Mouse (Mus musculus): ENCODE results near the gene Map2k5.
A peak's percentile ranks its signal among the peaks of the same experiment; 100 is the strongest.

The Map2k5 gene

DNA sequence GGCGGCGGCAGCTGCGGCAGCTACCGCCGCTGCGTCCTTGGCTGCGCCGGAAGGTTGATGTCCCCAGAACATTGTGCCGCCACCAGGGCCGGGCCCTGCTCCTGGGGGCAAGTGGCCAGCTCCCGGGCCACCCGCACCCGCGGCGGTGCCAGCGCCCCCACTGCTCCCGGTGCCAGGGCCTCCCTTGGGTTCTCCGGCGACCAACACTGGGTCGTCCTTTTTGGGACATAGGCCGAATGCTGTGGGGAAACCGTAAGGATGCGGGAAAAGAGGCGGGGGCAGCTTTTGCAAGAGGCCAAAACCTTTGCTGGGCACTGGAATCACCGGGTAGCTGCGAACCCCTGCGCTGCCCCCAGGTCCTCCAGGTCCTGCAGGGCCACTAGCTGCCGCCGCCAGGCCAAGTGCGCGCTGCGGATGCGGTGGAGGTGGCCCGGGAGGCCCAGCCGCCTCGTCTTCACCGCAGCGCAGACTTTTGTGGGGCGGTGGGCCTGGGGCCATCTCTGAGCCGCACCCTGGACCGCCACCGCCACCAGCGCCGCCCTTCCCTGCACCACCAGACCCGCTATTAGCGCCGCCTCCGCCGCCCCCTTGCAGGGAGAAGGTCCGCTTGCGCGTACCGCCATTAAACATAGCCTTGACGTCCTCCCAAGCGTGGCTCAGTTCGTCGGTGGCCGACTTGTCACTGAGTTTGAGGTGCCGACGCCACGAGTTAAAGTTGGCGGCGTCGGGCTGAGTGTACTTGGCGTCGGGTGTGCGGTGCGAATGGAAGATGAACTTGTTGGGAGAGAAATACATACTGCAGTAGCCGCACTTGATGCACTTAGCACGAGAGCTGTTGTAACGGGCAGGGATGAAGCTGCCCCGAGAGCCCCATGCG is 232.2 kb downstream of the Map2k5 start:
- DNase-seq (ENCODE audit: low spot score): no peak

DNA sequence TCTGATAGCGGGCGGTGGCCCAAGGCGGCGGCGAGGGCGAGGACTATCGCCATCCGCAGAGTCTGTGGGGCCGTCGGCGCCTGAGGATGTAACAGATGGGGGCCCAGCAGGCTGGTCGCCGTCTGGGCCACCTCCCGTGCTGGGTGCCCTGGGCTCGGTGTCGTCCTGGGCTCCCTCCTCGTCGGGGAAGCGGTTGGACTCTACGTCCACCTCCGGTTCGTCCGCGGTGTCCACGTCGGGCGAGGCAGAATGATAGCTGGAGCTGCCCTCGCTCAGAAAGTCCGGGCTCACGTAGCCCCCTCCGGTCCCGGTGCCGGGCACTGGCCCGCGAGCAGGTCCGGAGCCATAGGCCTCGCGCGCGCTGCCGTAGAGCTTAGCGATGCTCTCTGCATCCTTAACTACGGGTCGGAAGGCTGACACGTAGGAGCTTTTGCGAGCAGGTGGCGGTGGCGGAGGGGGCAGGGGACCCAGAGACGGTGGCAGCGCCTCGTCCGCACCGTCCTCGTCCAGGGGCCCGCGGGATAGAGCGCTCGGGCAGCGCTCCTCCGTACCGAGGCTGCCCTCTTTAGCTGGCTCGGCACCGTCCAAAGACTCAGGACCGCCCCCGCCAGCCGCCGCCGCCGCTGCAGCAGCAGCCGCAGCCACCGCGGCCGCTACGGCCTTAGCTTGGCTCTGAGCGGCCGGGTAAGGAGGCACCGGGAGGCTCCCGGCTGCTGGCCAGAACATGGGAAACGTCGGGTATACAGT is 233.0 kb downstream of the Map2k5 start:
- DNase-seq (ENCODE audit: low spot score): no peak

DNA sequence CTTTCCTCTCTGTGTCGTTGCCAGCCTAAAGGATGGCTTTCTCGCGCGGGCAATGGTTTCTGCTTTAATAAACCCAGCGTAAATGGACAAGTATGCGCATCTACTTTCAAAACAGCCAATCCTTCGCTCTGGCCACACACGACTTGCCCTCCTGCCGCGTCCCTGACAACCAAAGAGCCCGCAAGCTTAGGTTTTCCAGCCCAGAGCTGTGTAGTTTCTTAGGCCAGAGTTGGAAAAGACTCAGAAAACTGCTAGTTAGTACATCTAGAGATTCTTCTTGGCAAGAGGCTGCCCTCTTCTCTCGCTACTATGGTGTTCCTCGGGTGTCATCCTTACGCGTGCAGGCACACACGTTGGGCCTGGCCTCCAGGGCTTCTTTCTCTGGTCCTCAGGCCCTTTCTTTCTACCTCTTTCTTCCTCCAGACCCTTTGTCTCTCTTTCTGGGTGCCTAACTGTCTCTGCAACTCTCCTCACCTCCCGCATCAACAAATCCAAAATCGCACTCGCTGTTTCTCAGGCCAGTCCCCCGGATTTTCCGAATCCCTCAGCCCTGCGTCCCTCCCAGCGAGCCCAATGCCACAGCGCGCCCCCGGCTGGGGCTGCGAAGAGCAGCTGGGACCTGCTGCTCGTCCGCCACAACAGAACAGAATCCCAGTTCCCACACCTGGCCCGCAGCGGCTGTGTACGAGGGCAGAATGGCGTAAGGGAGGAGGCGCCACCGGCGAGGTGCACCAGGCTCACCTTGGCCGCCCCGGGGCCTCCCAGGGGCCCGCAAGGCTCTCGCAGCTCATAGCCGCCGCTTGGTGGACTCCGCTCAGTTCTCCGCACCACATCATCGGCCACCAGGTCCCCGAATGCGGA is 233.8 kb downstream of the Map2k5 start:
- DNase-seq (ENCODE audit: low spot score): no peak

DNA sequence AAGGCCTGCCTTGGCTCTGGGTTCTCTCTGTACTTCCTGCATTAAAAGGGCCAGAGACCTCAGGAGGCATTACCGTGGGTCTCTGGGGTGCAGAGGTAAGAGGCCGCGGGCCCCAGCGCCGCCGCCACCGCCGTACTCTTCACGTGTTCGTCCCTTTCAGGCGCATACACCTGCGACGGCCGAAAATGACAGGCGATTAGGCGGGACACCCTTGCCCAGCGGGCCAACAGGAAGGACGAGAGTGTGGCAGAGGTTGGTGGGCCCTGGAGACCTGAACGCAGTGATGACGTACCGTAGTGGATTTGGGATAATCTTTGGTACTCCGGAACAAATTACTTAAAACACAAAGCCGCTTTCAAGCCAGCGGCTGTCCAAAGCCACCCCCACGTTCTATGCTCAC is 234.5 kb downstream of the Map2k5 start:
- DNase-seq (ENCODE audit: low spot score): no peak

GRCm38 (mm10) chr9:63142335-63143036 is 235.2 kb downstream of the Map2k5 start:
- DNase-seq (ENCODE audit: low spot score): no peak

GRCm38 (mm10) chr9:63141641-63142334 is 235.9 kb downstream of the Map2k5 start:
- DNase-seq (ENCODE audit: low spot score): no peak

- DNase-seq (ENCODE audit: low spot score): no peak
Observed at GRCm38 (mm10) chr9:63140211-63140610, 237.5 kb downstream of the Map2k5 start.

DNA sequence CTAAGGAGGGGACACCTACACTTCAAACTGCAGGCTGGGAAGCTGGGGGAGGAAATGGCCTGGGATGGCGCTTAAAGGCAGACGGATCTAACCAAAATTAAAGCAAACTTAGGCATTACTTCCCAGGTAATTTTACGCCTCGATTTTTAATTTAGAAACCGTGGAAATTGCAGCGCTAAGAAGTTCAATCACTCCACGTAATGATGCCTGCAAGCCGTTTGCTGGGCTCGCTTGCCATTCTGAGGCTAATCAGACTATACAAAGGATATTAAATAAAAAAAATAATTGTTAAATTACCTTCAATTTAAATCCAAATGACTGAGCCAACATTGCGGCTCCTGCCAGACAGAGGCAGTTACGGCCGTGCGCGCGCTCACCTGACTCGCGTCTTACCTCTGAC is 238.0 kb downstream of the Map2k5 start:
- no peak for DNase-seq (ENCODE audit: low spot score)

DNA sequence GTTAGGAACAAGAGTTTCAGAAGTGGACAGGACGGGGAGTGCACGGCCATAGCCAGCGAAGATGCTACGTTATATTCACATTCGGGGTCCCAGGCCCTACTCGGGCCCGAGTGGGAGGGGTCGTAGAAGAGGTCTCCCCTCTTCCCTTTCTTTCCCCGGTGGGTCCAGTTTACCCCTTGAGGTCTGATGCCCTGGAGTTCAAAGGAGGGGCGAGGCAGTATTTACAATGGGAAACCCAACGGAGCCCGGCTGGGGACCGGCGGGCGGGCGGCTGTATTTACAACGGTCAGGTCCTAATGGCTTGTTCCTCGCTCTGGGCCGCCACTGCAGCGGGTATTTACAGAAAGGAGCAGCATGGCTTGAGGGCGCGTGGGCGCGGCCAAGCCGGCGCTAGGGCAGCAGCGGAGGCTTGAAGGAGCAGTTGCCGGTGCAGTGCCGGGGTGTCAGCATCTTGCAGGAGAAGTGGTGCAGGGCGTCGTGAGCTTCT is 239.2 kb downstream of the Map2k5 start:
- DNase-seq (ENCODE audit: low spot score): no peak

- DNase-seq (ENCODE audit: low spot score): no peak
Observed at GRCm38 (mm10) chr9:63137615-63137915, 240.1 kb downstream of the Map2k5 start.

DNA sequence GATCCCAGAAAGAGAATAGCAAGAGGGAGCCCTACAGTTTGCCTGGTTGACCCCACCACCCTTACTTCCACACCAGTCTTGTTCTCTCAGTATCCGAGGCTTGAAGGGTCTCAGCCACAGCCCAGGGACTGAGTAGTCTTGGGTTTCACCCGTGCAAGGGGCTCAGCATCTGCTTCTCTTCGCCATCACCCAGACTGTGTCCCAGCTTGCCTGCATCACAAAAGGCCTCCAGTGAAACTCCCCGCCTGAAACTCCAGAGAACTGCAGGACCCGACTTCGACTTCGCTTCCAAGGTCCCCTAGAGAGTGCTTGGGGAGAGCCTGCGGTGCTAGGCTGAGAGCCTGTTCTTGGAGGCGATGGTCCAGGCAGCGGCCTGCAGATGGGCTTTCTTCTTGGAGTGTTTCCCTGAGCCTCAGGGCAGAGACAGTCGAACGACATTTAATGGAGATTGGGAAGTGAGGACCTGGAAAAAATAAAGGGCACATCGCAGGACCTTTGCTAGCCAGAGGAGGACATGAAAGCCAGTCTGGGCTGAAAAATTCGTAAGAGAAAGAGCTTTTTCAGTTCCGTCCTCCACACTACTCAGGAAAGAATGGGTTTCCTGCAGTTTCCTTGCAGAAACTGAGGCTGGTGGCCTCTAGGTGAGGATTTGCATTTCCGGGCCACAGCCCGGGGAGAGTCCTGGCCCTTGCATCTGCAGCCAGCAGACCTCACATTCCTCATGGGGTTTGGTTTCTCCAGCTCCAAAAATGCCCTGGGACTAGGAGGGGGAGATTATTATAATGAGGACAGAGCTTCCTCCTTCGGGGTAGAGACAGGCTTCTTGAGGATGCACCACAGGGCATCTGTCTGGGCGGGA is 240.7 kb downstream of the Map2k5 start:
- no peak for DNase-seq (ENCODE audit: low spot score)

- no peak for DNase-seq (ENCODE audit: low spot score)
Observed at GRCm38 (mm10) chr9:63136241-63136640, 241.5 kb downstream of the Map2k5 start.

DNA sequence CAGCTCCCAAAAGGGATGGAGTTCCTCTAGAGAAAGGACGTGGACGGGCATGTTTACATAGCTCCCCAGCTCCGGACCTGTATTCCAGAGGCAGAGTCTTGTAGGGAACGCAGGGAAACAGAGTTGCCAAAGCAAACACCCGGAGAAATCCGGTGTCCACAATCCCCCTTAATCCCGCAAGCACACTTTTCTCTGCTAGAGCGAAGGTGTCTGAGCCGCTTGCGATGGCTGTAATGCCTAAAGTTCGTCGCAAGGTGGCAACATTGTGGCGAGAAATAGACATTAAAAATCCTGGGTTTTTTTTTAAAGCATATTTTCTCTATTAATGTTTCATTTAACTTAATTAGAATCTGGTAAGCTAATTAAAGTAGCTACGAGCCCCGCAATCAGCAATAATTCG is 241.9 kb downstream of the Map2k5 start:
- no peak for DNase-seq (ENCODE audit: low spot score)

GRCm38 (mm10) chr9:63135356-63135755 is 242.3 kb downstream of the Map2k5 start:
- DNase-seq (ENCODE audit: low spot score): no peak

DNA sequence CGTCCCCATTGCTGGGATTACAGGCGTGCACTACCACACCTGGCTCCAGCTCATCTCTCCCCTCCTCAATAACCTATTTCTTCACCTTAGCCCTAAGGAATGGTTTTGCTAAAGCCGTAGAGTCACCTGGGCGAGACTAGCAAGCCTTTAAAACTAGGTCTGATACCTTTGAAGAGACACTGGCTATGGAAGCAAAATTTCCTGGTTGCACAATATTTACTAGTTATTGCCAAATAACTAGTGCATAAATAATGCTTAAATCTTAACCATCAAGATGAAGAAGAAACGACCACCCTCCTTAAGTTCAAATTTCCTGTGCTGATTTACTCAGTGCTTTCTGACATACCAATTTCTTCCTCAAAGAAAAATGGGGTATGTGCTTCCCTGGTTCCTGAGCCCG is 244.0 kb downstream of the Map2k5 start:
- no peak for DNase-seq (ENCODE audit: low spot score)

GRCm38 (mm10) chr9:63132673-63133601 is 244.8 kb downstream of the Map2k5 start:
- DNase-seq (ENCODE audit: low spot score): peak; percentile 71

- no peak for DNase-seq (ENCODE audit: low spot score)
Observed at GRCm38 (mm10) chr9:63131957-63132602, 245.6 kb downstream of the Map2k5 start.

DNA sequence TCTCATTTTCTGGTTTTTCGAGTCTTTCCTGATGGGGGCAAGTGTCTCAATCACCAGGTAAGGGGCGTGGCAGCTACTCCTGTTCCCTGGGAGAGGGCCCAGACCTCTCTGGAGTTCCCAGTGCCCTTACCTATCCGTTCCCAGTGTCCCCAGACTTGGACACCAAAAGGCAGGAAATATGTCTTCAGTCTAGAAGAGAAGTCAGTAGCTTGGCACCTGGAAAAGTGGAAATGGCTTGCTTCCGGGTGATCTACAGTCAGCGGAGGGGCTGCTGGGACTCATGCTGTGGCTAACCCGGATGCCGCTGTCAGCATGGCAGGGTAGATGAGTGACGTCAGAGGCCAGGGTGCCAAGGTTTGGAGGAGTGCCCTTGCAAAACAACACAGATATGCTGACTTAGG is 248.1 kb downstream of the Map2k5 start:
- DNase-seq (ENCODE audit: low spot score): no peak

DNA sequence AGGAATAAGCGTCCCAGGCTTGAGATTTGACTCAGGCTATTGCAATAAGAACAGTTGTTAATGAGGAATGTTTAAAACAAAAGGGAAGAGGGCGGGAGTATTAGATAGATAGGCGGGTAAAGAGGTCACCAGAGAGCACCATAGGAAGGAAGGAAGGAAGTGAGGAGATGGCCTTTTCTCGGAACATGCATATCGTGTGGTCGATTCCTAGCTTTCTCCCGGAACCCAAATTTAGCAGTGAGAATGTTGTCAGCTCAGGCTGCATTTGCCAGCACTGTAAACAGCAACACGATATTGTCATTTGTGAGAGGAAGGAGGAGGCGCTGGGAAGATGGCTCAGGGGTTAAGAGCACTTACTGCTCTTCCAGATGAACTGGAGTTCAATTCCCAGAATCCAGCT is 253.2 kb downstream of the Map2k5 start:
- no peak for DNase-seq (ENCODE audit: low spot score)
